Mouse (Mus musculus): ENCODE measurements around the gene Fam117b.

Fam117b gene

GRCm38 (mm10) chr1:59912413-59913157 lies at the start of gene Fam117b:
Fam117b (plus strand) TSS chr1:59913006.
- peak; percentile 98 for DNase-seq

- no peak for DNase-seq
These were observed 44.8 kb upstream of the Fam117b start for GRCm38 (mm10) chr1:59868041-59868440.

GRCm38 (mm10) chr1:59874023-59874422 lies 38.8 kb upstream of the Fam117b start:
- DNase-seq, result no peak

GRCm38 (mm10) chr1:59878098-59878497 lies 34.7 kb upstream of the Fam117b start:
- no peak for DNase-seq

GRCm38 (mm10) chr1:59883349-59884134 lies 29.3 kb upstream of the Fam117b start:
- peak; percentile 65 for DNase-seq

- no peak for DNase-seq
These were observed 25.9 kb upstream of the Fam117b start for GRCm38 (mm10) chr1:59886899-59887298.

GRCm38 (mm10) chr1:59888018-59888417 lies 24.8 kb upstream of the Fam117b start:
- DNase-seq, result no peak

- no peak for DNase-seq
These were observed 21.6 kb upstream of the Fam117b start for GRCm38 (mm10) chr1:59891185-59891584.

- no peak for DNase-seq
These were observed 20.0 kb upstream of the Fam117b start for GRCm38 (mm10) chr1:59892777-59893176.

GRCm38 (mm10) chr1:59894025-59894424 lies 18.8 kb upstream of the Fam117b start:
- DNase-seq, result no peak

- no peak for DNase-seq
These were observed 17.4 kb upstream of the Fam117b start for GRCm38 (mm10) chr1:59895456-59895855.

- DNase-seq, result no peak
These were observed 15.5 kb upstream of the Fam117b start for GRCm38 (mm10) chr1:59897147-59897798.

GRCm38 (mm10) chr1:59899679-59900078 lies 13.1 kb upstream of the Fam117b start:
- DNase-seq, result no peak

- DNase-seq, result no peak
These were observed 11.5 kb upstream of the Fam117b start for GRCm38 (mm10) chr1:59901082-59901876.

- no peak for DNase-seq
These were observed 10.2 kb upstream of the Fam117b start for GRCm38 (mm10) chr1:59902634-59903033.

GRCm38 (mm10) chr1:59904630-59905295 lies 8.0 kb upstream of the Fam117b start:
- no peak for DNase-seq

- DNase-seq, result no peak
These were observed 6.9 kb upstream of the Fam117b start for GRCm38 (mm10) chr1:59905916-59906315.

- no peak for DNase-seq
These were observed 5.8 kb upstream of the Fam117b start for GRCm38 (mm10) chr1:59906819-59907521.

GRCm38 (mm10) chr1:59907700-59908099 lies 5.1 kb upstream of the Fam117b start:
- no peak for DNase-seq

- DNase-seq, result no peak
These were observed 1.9 kb upstream of the Fam117b start for GRCm38 (mm10) chr1:59910941-59911340.

- peak; percentile 71 for DNase-seq
These were observed 526 bp downstream of the Fam117b start for GRCm38 (mm10) chr1:59913195-59913868.
